Mouse (Mus musculus) spleen, adult 2 months (tissue): ENCODE results near the gene Fam241b. TPM values are rescaled to one million over a fixed set of nuclear protein-coding genes. Genes with fewer than 3 reads are reported as not detected.

ENCODE experiments used
- DNase-seq, 2 experiments: peaks; one replicate each; pipeline versions ENCODE4 v3.0.0 to v3.0.0-alpha.2; 2012 to 2021; ENCODE audit warnings: low spot score in 2 of 2, low read depth in 1 of 2
- H3K27ac ChIP-seq: fragments of 200-500 bp; 2 replicates; pipeline ENCODE4 v1.5.1; 2012; ENCODE audit warnings: low read length, inconsistent platforms; ENCODE audit not compliant: insufficient read depth
- H3K27me3 ChIP-seq: fragments of 200-500 bp; 2 replicates; pipeline ENCODE4 v1.6.1; 2012; ENCODE audit warnings: mild to moderate bottlenecking, moderate library complexity, low read length, inconsistent platforms; ENCODE audit not compliant: control insufficient read depth, insufficient read depth
- H3K36me3 ChIP-seq: fragments of 200-500 bp; 2 replicates; pipeline ENCODE4 v1.6.1; 2012; ENCODE audit warnings: mild to moderate bottlenecking, low read length, inconsistent platforms; ENCODE audit not compliant: control insufficient read depth, insufficient read depth
- H3K4me1 ChIP-seq: fragments of 200-500 bp; 2 replicates; pipeline ENCODE4 v1.6.1; 2011; ENCODE audit warnings: inconsistent platforms; ENCODE audit not compliant: control insufficient read depth, insufficient read depth, insufficient read length
- H3K4me3 ChIP-seq: fragments of 200-500 bp; 2 replicates; pipeline ENCODE4 v1.5.1; 2011; ENCODE audit warnings: mild to moderate bottlenecking, inconsistent platforms; ENCODE audit not compliant: insufficient read depth, insufficient read length; ENCODE audit errors: extremely low read depth
- CTCF ChIP-seq: fragments of 200-500 bp; IDR thresholded peaks from 2 replicates; pipeline ENCODE4 v1.5.1; 2011; ENCODE audit warnings: mild to moderate bottlenecking, inconsistent platforms; ENCODE audit not compliant: insufficient read depth, insufficient read length, insufficient replicate concordance; ENCODE audit errors: extremely low read depth
- POLR2A ChIP-seq: fragments of 200-500 bp; IDR thresholded peaks from 2 replicates; pipeline ENCODE4 v1.6.1; 2011; ENCODE audit warnings: low read depth, low read length, inconsistent platforms
- WGBS: fragments of 180-500 bp; shearing (Covaris S2); methylation state at CpG from one replicate; pipeline ENCODE4 v1.1.7; 2018; 5-methylcytosine and 5-hydroxymethylcytosine counted together
- polyA plus RNA-seq: library from polyadenylated mRNA; depleted of rRNA; stranded (reverse); fragments of >200 nt; gene quantifications from 2 replicates; pipeline ENCODE4 v1.2.3, GENCODE M21; 2012

Gene Fam241b
- polyA plus RNA-seq, 1 experiment: 0.68 TPM

GRCm38 (mm10) chr10:62182471-62183014 is 38.8 kb upstream of the Fam241b start:
- DNase-seq: no peak
- TF ChIP-seq CTCF (no peak), POLR2A (no peak)
- Histone ChIP-seq H3K4me3 (no peak overlapping the region), H3K36me3 (no peaks in the 10 kb centered on the region), H3K4me1 (no peaks in the 10 kb centered on the region), H3K27ac (no peak overlapping the region), H3K27me3 (no peaks in the 10 kb centered on the region)
- WGBS: 72% methylated on average over 6 of the region's 6 CpGs

DNA sequence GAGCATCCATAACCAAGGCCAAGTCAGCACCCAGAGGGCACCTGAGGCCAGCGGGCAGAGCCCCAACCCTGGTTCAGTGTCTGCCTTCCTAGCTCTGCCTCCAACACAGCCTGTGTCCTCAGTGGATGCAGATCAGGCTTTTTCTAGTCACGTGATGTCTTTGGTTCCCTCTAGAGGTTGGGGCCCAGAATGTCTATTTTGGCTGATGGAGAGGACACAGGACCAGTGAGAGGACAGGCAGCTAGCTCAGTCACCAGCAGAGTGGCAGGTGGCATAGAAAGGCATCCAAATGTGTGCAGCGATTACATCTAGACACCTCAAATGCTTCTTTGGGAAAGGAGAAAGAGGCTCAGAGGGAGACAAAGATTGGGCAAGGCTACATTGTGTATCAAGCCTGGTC is 38.0 kb upstream of the Fam241b start:
- 63% methylated on average over 3 of the region's 3 CpGs for whole genome bisulfite sequencing
- Histone ChIP-seq H3K27ac (no peak overlapping the region), H3K36me3 (no peaks in the 10 kb centered on the region), H3K4me1 (no peaks in the 10 kb centered on the region), H3K4me3 (no peak overlapping the region), H3K27me3 (no peaks in the 10 kb centered on the region)
- TF ChIP-seq CTCF (no peak), POLR2A (no peak)
- DNase-seq: no peak

DNA sequence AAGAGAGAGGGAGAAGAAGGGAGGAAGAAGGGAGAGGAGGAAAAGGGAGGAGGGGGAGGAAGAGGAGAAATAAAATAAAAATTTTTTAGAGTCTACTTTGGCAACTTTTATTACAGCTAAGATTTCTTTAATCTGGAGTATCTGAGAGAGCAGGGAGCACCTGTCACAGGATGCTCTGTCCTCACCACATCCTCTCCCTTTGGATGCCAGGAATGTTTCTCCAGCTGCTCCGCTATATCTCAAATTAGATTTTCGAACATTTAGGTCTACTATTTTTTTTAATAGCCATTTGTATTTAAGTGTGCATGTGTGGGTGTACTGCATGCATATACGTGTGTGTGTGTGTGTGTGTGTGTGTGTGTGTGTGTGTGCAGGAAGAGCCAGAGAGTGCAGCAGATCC is 36.2 kb upstream of the Fam241b start:
- Histone ChIP-seq H3K4me3 (no peak overlapping the region), H3K27me3 (no peaks in the 10 kb centered on the region), H3K36me3 (no peaks in the 10 kb centered on the region), H3K27ac (no peak overlapping the region), H3K4me1 (no peaks in the 10 kb centered on the region)
- WGBS: 86% methylated on average over 3 of the region's 3 CpGs
- TF ChIP-seq CTCF: no peak
- TF ChIP-seq POLR2A: no peak
- no peak for DNase-seq

DNA sequence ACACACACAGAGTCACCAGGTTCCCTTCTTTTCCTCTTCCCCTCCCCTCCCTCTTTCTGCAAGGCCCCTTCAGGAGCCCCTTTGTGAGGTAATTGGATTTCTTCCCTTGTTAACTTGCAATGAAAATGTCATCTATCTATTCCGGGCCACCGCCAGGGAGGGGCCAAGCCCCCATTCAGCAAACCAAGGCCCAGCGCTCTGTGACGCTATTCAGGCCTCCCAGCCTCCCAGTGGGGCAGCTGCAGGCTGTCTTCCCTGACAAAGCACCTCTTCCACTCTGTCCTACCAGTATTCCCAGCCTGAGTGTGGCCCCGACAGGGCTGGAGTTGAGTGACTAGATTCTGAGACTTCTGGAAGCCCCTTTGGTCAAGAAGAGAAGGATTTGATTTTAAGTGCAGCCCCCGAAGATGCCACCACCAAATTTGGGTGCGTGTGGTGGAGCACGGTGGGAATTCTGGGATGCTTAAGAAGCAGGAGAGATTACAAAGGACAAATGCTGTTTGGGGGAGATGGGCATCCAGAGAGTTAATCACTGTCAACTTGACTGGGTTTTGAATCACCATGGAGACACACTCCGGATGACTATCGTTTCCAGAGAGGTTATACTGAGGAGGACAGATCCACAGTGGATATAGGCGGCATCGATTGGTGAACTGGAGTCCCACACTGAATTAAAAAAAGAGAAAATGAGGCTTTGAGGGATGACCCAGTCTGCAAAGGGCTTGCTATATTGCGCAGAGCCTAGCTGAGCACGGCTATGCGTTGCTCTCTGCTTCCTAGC is 31.0 kb upstream of the Fam241b start:
- no peaks in the 10 kb centered on the region; the same call in 1 of the 2 replicates for H3K4me1 ChIP-seq
- no peak overlapping the region for H3K4me3 ChIP-seq
- 80% methylated on average over 15 of the region's 15 CpGs for WGBS
- no peak for DNase-seq
- no peaks in the 10 kb centered on the region for H3K36me3 ChIP-seq
- TF ChIP-seq POLR2A (no peak), CTCF (no peak)
- no peaks in the 10 kb centered on the region for H3K27me3 ChIP-seq
- no peak overlapping the region for H3K27ac ChIP-seq

- TF ChIP-seq POLR2A (no peak), CTCF (no peak)
- Histone ChIP-seq H3K4me1 (no peaks in the 10 kb centered on the region; the same call in 1 of the 2 replicates), H3K27ac (no peak overlapping the region), H3K4me3 (no peak overlapping the region), H3K27me3 (no peaks in the 10 kb centered on the region), H3K36me3 (no peaks in the 10 kb centered on the region)
- 76% methylated on average over 9 of the region's 9 CpGs for WGBS
- no peak for DNase-seq
These were observed 30.3 kb upstream of the Fam241b start for GRCm38 (mm10) chr10:62173941-62174448.

- no peak overlapping the region for H3K27ac ChIP-seq
- DNase-seq: no peak
- H3K27me3 ChIP-seq: no peaks in the 10 kb centered on the region
- no peaks in the 10 kb centered on the region; the same call in 1 of the 2 replicates for H3K4me1 ChIP-seq
- WGBS: 45% methylated on average over 9 of the region's 9 CpGs
- H3K4me3 ChIP-seq: no peak overlapping the region
- TF ChIP-seq POLR2A (no peak), CTCF (no peak)
- H3K36me3 ChIP-seq: no peaks in the 10 kb centered on the region
These were observed 29.3 kb upstream of the Fam241b start for GRCm38 (mm10) chr10:62172841-62173553.
